Mouse (Mus musculus): ENCODE measurements at regions not wholly inside any gene's neighbourhood (a gene's known extent, or its start where the extent isn't known, plus 50 kb on each side); places are given as distances from the start of the nearest gene placed in this dataset.

DNA sequence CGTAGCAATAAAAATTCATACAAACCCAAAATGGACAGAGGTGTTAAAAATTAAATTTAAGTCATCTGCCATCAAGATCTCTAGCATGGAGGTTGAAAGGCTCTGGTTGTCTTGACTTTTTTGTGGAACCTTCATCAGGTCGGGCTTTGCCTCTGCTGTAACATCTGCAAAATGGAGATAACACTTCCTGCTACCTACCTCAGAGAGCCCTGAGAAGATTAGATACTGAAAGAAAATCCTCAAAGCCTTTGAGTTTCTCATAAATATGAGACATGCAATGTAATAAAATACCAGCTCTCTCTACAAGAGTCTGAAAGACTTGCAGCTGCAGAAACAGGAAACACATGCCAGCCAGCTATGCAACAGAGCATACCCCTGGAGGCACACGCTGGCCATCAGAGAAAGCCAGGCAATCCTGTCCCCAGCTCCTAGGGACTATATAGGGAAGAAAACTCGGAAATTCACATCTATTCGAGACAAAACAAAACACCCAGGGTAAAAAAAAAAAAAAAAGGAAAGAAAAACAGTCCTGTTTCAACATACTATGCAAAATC, 299.1 kb downstream of the Gm11361 start:
- peak; percentile 93 for ATAC-seq (replicated peaks; ENCODE audit: low FRiP score, low TSS enrichment, poor library complexity, severe bottlenecking)

DNA sequence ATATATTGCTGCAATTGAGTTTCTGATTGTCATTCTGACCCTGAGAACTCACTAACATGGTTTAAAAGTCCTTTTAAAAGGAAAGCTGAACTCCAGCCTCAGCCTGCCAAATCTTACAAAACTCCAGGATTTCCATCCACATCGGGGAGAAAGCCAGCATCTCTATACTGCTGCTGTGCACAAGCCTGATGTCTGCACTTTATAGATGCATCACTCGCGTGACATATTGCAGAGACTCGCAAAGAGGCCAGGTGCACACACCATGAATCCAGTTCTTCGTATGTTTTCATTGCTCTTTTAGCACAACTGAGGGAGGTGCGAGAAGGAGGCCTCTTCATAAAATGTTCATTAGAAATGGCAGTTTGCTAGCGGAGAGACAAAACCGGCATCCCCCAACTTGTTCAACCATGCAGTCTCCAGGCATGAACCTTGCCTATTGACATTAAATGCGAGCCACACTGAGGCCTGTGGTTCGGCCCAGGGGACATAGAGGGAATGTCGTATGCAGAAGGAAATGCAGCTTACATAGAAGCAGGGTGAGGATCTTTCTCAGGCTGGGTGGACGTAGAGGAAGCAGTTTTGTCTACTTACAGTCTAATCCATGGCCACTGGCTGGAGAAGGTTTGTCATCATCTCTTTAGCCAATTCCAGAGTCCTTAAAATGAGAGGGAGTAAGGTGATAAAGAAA, 297.0 kb downstream of the Gm11361 start:
- ATAC-seq (replicated peaks; ENCODE audit: low FRiP score, low TSS enrichment, poor library complexity, severe bottlenecking): no peak

DNA sequence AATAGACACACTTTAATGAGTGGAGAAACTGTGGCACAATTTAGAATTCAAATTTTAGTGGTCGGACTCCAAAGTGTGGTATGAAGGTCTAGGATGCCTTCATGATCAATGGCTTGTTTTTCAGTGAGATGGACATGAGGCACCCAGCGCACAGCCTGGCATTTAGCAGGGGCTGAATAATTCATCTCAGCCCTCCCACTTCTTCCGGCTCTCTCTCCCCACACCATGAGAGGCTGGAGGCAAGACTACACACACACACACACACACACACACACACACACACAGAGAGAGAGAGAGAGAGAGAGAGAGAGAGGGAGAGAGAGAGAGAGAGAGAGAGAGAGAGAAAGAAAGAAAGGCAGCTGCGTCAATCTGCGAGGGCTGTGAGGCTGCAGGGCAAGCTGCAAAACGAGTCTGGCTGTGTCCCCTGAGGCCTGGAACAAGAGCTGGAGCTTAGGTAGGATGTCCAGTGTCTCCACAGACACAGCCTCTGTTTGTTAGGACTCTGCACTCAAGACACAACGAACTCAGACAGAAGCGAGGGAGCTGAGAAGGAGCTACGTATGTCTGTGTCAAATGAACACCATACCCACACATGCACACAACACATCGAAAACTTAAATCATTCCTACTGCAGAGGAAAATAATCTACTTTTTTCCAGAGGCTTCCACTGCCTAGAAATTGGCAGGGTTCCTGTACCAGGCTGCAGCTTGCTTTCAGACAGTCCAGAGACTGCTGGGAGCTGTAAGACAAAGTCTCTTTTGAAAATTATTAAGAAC, 295.8 kb downstream of the Gm11361 start:
- no peak for ATAC-seq (replicated peaks; ENCODE audit: low FRiP score, low TSS enrichment, poor library complexity, severe bottlenecking)

- ATAC-seq (replicated peaks; ENCODE audit: low FRiP score, low TSS enrichment, poor library complexity, severe bottlenecking): no peak
These were observed 294.2 kb downstream of the Gm11361 start for GRCm38 (mm10) chr13:28551555-28551954.

DNA sequence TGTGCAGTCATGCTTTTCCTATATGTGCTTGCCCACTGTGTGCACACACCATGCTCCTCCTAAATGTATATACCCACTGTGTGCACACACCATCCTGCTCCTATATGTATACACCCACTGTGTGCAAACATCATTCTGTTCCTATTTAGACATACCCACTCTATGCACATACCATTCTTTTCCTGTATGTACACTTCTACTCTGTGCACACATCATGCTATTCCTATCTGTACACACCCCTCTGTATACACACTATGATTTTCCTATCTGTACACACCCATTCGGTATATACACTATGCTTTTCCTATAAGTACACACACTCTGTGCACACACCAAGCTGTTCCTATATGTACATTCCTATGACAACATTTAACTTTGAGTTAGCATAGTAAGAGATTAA, 288.5 kb downstream of the Gm11361 start:
- no peak for ATAC-seq (replicated peaks; ENCODE audit: low FRiP score, low TSS enrichment, poor library complexity, severe bottlenecking)

- ATAC-seq (replicated peaks; ENCODE audit: low FRiP score, low TSS enrichment, poor library complexity, severe bottlenecking): no peak; the same call in 1 of the 2 replicates
These were observed 288.0 kb downstream of the Gm11361 start for GRCm38 (mm10) chr13:28545337-28545736.

GRCm38 (mm10) chr13:28544819-28545180, 287.5 kb downstream of the Gm11361 start:
- ATAC-seq (replicated peaks; ENCODE audit: low FRiP score, low TSS enrichment, poor library complexity, severe bottlenecking): no peak

- ATAC-seq (replicated peaks; ENCODE audit: low FRiP score, low TSS enrichment, poor library complexity, severe bottlenecking): no peak
These were observed 286.9 kb downstream of the Gm11361 start for GRCm38 (mm10) chr13:28544003-28544818.

GRCm38 (mm10) chr13:28541607-28542006, 284.3 kb downstream of the Gm11361 start:
- ATAC-seq (replicated peaks; ENCODE audit: low FRiP score, low TSS enrichment, poor library complexity, severe bottlenecking): no peak

- ATAC-seq (replicated peaks; ENCODE audit: low FRiP score, low TSS enrichment, poor library complexity, severe bottlenecking): no peak
These were observed 275.8 kb downstream of the Gm11361 start for GRCm38 (mm10) chr13:28533080-28533479.

GRCm38 (mm10) chr13:28532278-28532677, 274.9 kb downstream of the Gm11361 start:
- ATAC-seq (replicated peaks; ENCODE audit: low FRiP score, low TSS enrichment, poor library complexity, severe bottlenecking): no peak

- ATAC-seq (replicated peaks; ENCODE audit: low FRiP score, low TSS enrichment, poor library complexity, severe bottlenecking): no peak
These were observed 274.2 kb downstream of the Gm11361 start for GRCm38 (mm10) chr13:28531534-28531999.

GRCm38 (mm10) chr13:28530947-28531346, 273.6 kb downstream of the Gm11361 start:
- ATAC-seq (replicated peaks; ENCODE audit: low FRiP score, low TSS enrichment, poor library complexity, severe bottlenecking): no peak

DNA sequence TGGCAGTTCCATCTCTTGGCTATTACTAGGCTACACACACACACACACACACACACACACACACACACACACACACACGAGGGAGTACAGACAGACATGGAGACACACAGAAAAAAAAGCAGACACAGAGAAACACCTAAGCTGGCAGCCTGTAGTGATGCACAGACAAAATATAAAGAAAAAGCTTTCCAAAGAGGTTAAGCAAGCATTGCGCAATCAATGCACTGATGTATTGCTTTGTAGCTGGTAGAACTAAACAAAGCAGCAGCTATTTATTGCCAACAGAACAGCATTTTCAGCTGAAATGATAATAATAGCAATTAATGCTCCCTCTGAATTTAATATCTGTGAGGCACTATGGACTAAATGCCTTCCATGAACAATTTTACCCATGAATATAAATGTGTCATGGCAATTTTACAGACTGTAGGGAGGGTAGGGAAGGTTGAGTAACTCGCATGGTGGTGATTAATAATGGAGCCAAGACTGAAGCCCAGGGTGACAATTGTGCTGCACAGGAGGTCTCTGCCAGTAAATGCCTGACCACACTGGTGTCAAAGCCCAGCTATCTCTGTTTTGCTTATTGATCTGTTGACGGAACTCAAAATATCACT, 271.7 kb downstream of the Gm11361 start:
- ATAC-seq (replicated peaks; ENCODE audit: low FRiP score, low TSS enrichment, poor library complexity, severe bottlenecking): no peak

- ATAC-seq (replicated peaks; ENCODE audit: low FRiP score, low TSS enrichment, poor library complexity, severe bottlenecking): 0 out of 2 replicates have a peak, but pooled peaks have one; percentile 55
These were observed 269.0 kb downstream of the Gm11361 start for GRCm38 (mm10) chr13:28526299-28526698.

- no peak for ATAC-seq (replicated peaks; ENCODE audit: low FRiP score, low TSS enrichment, poor library complexity, severe bottlenecking)
These were observed 267.1 kb downstream of the Gm11361 start for GRCm38 (mm10) chr13:28524411-28524810.

- no peak for ATAC-seq (replicated peaks; ENCODE audit: low FRiP score, low TSS enrichment, poor library complexity, severe bottlenecking)
These were observed 262.8 kb downstream of the Gm11361 start for GRCm38 (mm10) chr13:28520127-28520482.

- no peak for ATAC-seq (replicated peaks; ENCODE audit: low FRiP score, low TSS enrichment, poor library complexity, severe bottlenecking)
These were observed 262.2 kb downstream of the Gm11361 start for GRCm38 (mm10) chr13:28519383-28520126.

- ATAC-seq (replicated peaks; ENCODE audit: low FRiP score, low TSS enrichment, poor library complexity, severe bottlenecking): no peak
These were observed 259.8 kb downstream of the Gm11361 start for GRCm38 (mm10) chr13:28517161-28517560.

Measured in megakaryocyte-erythroid progenitor cell, adult 5-6 weeks (primary cell).